Mouse (Mus musculus) kidney, postnatal 36 days (tissue): ENCODE measurements around the gene Gpr65.
"Not testable (repeated sequence)": the region's sequence is repeated elsewhere in the genome, so short reads cannot be mapped to it uniquely, and the experiment has no call there.

Source experiments
- DNase-seq, 2 experiments: peaks; one replicate each; pipeline ENCODE4 v3.0.0; 2021 to 2022; ENCODE audit warnings: mixed read lengths in 2 of 2

Gpr65 gene

DNA sequence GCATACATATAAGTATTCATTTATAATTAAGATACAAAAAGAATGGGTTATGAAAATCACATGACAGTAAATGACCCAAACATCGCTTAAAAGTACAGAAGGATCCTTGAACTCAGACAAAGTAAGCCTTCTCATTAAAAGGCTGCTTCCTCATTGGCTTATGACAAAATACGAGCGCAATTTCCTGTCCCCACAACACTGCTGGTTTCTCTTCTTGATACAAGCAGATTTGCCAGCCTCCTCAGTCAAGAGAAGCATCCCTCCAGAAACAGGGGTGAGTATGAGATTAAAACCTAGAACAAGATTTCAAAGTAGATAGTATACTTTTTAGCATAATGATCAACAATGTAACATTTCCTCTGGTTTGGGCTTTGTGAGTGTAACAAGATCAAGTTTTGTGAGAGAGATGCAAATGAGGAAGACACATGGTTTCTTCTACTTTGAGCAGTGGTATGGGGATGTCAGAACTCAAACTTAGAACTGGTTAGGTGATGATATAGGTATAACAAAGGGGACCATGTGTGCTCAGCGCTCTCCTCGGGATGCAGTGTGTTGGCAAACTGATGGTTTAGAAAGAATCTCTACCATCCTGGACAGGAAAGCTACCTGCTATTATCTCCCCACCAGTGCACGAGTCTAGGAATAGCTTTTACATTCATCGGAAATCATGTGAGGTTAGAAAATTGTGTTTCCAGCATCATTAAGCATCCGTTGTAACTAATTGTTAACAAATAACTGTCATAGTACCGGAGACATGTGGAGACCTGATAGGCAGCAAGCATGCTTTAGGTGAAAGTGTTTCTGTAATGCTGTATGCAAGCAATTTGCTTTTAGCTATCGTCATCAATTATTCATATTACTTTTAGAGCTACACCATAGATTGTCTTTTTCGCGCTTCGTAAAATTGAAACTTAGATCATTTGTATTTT is at the start of gene Gpr65:
Gene Gpr65 (plus strand): TSS at position 195 of the 929 bp plus-strand sequence.
- no peak for DNase-seq

DNA sequence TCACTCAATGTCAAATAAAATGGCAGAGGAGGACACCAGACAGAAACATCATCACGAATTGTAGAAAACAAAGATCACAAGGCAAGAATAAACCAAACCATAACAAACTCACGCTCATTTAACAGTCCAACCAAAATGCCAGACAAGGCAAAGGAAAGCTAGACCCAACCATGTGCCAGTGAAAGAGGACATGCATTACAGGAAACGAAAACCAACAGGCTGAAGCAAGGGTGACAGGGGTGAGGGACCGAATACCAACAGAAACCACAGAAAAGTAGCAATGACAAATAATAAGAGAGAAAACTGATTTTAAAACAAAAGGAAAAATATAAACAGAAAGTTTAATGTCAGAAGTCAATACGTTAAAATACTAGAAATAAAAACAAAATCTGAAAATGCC is 45.1 kb upstream of the Gpr65 start:
- DNase-seq, result no peak

DNA sequence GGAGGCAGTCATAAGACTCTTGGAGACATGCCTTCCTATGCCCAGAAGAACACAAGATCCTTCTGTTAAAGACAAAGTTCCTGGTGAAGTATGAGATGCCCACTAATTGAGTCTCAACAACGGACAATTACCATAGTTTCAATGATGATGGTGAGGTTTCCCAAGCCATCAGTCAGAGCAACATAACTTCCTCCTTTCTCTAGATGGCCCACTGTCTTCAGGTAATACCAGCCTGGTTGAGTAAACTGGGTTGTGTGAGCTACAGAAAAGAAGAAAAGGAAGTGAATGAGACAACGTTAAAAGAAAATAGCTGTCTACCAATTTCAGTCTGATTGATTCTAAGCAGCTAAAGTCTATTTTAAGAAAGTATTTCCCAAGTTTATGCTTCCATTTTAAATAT is 41.4 kb upstream of the Gpr65 start:
- DNase-seq, result no peak

DNA sequence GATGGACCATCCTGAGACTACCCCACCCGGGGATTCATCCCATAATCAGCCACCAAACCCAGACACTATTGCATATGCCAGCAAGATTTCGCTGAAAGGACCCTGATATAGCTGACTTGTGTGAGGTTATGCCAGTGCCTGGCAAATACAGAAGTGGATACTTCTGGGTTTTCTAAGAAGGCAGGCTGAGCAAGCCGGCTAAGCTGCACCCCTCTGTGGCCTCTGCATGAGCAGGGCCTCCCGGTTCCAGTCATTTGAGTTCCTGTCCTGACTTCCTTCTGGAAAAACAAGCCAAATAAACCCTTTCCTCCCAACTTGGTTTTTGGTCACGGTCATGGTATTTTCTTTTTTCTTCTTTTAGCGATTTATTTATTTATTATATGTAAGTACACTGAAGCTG is 30.0 kb upstream of the Gpr65 start:
- DNase-seq, result not testable (repeated sequence)

DNA sequence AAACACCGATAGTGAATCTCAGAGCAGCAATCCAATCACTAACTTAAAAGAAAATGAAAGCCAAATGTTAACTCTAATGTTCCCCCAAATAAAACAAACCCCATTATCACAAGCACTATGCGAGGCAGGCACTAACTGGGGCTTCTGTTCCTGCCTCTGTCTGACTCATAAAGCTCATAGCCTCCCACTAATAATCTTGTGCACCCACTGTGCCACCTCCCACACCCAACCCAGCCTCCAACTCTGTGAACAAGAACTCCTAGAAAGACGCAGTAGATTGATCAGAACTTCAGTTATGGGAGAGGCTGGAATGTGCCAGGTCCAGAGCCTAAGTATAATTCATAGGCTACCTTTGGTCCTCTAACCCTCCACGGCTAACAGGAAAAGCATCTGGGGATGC is 24.3 kb upstream of the Gpr65 start:
- DNase-seq, result no peak

DNA sequence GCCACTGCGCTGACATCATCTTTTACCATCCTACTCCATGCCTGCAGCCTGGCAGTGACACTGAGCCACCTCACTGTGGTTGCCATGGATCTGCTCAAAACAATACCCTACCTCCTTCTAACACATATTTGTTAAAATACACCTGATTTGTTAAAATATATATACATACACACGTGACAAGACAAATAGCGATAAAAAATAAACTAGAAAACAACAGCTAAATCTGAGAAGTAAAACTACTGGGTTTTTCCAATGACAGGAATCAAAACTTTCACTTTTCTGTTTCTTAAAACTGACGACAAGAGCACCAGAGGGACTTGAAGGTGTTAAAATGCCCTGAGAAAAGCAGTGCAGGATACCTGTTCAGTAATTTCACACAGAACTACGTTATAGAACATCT is 23.6 kb upstream of the Gpr65 start:
- DNase-seq, result no peak

DNA sequence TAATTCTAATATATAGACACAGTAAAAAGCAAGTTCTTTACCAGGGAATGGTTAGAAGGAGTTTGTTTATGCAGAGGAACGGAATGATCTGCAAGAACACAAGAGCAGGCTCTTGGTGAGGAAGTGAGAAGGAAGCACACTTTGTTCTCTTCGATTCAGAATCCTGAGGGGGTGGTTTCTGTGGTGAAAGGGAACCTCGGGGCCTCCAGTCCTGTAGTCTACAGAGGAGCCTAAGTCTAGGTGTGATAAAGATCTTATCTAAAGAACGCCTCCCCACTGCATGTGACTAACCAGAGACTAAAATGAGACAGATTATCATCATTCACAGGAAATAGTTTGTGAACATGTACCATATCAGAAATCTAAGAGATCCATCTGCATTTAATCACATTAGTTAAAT is 21.6 kb upstream of the Gpr65 start:
- DNase-seq, result no peak

DNA sequence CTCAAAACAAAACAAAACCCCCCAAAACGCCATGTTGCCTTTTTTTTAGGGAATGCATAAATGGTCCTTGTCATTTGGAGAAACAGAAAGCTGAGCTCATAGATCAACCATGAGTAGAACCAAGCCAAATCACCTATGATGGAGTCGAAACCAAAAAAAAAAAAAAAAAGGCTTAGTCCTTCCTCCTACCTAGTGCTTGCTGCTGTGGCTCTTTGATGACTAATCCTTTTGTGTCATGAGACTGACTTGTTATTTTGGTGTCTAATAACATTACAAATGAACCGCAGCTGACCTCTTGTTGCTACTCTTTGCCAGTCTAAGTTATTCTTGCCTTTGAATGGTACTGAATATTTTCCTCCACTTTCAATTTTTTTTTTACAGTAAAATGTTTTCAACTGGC is 18.8 kb upstream of the Gpr65 start:
- no peak for DNase-seq

DNA sequence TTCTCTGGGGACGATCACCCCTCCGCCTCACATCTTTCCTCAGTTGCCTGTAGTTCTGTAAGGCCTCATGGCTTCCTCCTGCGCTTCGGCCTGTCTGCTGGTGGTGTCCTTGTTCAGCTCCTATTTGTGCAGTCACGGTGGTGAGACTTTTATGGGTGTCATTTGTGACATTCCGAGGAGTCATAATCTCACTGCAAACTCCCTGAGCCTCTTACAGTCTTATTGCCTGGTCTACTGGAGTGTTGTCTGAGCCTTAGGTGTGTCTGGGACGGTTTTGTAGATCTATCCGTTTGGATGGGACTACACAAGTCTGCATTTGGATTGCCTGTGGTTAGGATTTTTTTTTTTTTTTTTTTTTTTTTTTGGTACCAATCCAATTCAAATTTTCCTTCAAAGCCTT is 18.1 kb upstream of the Gpr65 start:
- DNase-seq, result no peak

DNA sequence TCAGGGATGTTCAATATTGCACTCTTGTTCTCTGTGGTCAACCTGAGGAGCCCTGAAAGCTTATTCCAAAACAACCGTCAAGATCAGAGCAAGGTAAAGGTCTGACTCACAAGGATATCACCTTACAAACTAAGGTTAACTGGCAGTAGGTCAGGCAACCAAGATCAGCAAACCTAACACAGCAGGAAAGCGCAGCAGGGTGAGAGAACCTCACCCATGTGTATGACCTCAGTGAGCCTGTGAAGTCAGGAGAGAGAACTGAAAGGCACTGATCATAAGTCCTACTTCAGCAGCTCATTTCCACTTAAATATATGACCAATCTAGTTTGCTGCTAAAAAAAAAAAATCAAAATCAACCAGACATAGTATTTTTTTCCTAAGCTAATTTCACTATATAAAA is 16.0 kb upstream of the Gpr65 start:
- DNase-seq, result no peak

DNA sequence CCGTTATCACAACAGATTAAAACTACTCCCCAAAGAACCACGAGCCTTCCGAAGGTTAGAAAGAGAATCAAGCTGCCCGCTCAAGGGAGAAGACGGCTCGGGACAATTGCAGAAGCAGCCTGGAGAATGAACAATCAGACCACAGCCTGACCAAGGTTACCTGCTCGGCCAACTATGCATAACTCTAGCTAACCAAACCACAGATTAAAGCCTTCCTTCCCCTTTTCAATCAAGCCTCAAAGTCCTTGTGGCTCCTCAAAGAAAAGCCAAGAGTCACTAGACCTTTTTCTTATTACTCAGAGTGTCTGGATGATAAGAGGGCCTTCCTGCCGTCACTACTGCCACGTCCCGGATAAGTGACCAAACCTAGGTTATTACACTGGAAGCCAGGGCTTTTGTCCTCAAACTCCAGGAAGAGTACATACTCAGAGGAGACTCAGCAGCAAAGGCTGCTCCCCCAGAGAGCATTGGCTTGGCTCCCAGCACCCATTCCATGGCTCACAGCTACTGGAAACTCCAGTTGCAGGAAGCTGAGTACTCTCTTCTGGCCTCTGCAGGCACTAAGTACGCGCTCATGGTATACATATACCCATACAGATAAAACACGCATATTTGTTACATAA is 13.0 kb upstream of the Gpr65 start:
- DNase-seq, result peak; percentile 29 to 69

DNA sequence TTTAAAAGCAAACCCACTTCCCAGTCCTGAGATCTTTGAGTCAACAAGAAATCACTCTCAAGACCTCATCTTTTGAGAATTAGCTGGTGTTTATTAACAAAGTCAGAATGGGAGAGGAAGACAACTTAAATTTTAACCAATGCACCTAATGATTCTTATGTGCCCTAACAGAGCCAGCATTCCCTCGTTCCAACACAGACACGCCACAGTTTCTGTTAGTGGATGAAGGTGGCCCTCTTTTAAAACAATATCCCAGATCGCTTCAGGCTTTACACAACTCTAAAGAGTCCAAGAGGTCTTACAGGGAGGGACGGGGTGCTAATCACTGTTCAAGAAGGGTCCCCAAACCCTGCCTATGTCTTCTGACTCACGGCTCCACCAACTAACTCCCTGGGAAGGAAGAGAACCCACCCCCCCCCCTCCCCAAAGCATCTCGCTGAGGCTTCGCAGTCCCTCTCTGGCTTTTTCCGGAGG is 10.0 kb upstream of the Gpr65 start:
- peak; percentile 48 to 58 for DNase-seq

DNA sequence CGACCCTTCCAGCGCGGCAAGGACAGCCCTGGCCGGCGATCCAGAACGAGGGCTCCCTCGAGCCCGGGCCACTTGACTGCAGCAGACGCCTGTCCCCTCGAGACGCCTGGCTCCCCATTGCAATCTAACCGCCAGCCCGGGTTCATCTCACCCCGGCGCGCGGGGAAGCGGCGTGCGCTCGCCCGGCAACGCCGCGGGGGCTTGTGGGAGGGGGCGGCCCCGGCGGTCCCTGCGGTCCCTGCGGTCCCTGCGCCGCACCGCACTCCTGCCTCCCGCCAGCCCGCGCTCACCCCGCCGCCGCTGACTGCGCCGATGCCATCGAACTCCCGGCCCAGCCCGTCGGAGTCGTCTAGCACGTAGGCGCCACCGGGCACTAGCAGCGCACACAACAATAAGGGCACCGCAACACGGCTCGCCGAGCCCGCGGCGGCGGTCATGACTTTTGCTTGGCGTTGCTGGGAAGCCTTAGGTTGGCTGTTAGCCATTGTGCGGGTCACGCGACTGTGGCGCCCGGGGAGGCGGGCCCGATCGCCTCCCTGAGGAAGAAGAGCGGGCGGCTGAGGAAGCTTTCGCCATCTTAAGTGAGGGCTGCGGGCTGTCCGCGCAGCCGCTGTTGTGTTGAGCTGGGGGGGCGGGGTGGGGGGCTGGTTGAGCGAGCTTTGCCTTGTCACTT is 9.5 kb upstream of the Gpr65 start, which contains the start of gene Galc:
Gene Galc (minus strand): TSS at position 615 of the 673 bp plus-strand sequence.
- DNase-seq, result peak; percentile 91 to 95

DNA sequence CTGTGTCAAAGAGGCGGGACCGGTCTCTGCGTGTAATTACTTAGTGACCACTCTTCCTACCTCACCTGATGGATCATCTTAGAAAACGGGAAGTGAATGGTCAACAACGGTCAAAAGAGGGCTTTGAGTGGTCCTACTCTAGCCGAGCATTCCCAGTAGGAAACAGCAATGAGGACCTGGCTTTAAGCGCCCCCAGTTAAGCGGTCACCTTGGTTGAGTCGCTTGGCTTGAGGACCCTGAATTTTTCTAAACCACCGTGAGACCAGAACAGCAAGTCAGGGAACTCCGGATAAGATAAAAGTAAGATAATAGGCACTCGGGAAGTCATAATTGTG is 8.9 kb upstream of the Gpr65 start:
- DNase-seq, result no peak

DNA sequence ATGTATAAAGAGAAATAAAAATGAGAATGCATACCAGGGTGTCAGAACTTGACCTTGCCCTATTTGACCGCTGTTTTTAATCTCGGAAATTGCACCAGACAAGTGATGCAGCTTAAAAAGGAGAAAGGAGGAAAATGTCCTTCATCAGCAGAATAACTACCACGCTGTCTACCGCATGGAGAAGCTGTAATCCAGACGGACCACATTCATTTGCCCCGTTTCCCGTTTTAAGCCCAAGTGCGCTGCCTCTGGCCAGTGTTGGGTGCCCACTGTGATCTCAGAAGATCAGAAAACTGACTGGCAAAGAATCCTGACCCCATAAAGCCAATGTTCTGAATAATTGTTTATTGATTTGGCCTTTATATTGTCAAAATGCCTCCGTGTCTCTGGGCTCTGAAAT is 2.7 kb upstream of the Gpr65 start:
- DNase-seq, result no peak

DNA sequence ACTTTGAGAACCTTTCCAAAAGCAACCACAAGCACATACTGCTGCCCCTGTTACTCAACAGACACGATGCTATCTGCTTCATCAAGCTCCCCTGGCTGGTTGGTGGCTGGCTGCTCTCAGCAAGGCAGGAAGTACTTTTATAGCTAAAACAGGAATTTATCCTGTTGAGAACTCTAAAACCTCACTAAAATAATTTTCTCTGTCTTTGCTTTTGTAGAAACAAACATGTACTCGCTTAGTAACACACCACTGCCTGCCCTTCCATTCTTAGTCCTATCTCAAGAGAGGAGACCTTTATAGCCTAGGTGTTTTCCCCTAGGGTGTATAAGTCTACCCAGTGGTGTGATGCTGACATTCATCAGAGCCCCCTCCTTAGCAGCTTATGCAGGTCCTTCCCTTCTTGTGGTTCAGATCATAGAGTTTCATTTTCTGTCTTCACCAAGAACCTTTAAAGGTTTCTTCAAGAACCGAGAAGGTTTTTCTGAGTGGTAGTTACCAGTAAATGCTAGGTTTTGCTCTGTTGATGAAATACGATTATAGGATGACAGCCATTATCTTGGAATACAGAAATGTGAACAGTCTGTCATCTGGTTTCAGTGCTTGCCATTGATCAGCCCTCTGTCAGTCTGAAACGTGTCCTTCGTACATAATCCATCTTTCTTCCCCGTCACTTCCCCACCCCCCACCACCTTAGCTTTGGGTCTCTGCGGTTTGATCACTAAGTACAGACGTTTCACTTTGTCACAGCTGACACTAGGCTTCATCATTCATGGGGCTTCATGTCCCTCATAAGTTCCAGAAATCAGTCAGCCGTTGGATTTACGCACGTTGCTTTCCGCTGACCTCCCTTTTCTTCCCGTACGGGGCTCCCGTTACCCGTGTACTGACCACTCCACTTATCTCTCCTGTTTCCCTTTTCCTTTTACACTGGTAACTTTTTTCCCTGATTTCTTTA is 1.6 kb downstream of the Gpr65 start:
- no peak for DNase-seq

DNA sequence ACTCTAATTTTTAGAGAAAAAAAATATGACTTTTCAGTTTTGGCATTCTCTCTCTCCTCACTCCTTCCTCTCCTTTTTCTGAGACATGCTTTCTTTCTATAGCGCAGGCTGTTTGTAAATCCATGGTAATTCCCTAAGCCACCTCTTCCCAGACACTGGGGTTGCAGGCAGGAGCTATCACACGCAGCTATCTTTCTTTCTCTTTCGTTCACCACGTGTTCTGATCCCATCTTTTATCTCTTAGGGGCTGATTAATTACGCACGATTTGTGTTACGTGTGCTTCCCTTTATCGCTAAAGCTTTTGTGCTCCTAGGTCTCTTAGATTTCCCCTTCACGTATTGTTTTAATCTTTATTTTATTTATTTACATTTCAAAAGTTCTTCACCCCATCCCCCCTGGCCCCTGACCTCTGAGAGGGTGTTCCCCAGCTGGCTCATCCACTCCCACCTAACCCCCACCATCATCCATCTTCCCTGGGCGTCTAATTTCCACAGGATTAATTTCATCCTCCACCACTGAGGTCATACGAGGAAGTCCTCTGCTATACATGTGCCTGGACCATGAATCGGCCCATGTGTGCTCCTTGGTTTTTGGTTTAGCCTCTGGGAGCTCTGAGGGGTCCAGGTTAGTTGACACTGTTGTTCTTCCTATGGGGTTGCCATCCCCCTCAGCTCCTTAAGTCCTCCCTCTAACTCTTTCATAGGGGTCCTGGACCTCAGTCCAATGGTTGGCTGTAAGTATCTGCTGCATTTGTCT is 2.6 kb downstream of the Gpr65 start:
- no peak for DNase-seq

DNA sequence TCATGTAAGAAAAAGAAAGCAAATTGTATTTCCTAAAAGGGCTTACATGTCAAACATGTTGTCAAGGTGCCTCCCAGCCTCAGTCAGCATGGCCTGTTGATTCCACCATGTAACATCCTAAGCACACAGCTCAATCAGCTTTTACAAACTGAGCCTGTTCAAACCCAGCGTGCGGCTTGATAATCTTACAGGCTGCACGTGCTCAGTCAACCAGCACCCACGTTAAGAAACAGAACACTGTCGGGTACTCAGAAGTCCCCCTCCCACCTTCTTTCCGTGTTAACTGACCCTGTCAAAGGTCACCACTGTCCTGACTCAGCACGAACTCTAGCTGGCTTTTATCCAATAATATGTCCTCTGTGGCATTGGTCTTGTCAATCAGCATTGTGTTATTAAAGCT is 4.0 kb downstream of the Gpr65 start:
- DNase-seq, result no peak

DNA sequence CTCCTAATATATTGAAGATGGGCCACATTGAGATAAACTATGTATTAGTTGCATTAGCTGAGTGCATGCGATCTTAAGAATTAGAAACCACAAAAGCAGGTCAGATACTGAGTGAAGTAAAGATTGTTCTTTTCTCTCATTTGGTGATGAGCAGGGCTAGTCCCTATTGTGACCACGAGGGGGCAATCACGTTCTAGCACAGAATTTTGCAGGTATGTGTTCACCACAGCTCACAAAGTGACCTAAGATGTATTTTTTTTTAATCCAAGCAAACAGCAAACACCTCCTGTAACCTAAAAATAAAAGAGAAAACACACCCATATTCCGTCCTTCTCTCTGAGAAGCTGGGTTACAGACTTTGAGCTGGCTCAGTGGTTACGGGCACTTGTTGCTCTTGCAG is 12.1 kb downstream of the Gpr65 start:
- peak; percentile 44 to 77 for DNase-seq

DNA sequence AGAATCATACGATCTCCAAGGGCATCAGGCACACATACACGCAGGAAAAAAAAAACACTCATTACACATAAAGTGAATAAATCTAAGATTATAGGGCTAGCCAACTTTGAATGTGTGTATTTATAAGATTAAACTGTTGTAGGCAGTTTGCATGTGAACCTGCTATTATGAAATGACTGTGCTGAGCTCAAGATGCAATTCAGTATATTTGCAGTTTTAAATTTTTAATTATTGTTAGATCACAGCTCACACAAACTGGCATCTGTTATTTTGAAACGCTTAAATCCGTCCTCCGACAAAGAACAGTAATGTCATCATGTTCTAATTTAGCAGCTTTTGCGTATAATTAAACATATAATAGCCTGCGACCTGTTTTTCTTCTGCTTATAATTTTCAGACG is 12.6 kb downstream of the Gpr65 start:
- no peak for DNase-seq

DNA sequence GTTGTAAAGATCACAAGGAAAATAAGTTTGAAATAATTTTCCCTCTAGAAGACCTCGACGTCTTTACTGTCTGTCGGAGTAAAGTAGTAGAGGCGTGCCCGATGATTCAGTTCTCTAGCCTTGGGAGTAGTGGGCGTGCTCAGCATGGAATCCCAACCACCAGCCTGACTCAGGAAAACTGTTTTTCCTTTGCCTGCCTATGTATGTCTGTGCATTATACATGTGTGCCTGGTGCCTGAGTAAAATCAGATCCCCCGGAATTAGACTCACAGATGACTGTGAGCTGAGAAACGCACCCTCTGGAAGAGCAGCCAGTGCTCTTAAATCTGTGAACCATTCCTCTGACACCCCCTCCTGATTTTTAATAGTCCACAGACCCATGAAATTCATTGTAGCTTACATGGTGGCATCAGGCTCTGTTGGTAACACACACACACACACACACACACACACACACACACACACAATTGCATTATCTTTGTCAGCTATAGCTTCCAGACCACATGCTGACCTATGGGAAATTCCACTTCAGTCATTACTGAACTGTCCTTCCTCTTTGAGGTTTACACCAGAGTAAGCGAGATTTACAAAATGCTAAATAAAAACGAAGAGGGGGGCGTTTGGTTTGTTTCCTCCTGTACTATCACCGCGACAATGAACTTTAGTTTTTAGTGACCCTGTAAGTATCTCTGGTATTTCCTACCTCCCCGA is 14.5 kb downstream of the Gpr65 start:
- peak in 1 of 2 experiments; percentile 2 for DNase-seq
